Mouse (Mus musculus) retina, postnatal 7 days (tissue): ENCODE data around the gene Selenbp1.

Experiments used
- DNase-seq: peaks from one replicate; pipeline ENCODE4 v3.0.0-alpha.2; 2012; ENCODE audit warnings: low read depth, low spot score

The Selenbp1 gene

GRCm38 (mm10) chr3:94974528-94975422 lies 41.9 kb downstream of the Selenbp1 start, which contains the start of gene Pi4kb:
Gene Pi4kb, plus strand, starts transcription at chr3:94974731.
- DNase-seq: peak; percentile 92

DNA sequence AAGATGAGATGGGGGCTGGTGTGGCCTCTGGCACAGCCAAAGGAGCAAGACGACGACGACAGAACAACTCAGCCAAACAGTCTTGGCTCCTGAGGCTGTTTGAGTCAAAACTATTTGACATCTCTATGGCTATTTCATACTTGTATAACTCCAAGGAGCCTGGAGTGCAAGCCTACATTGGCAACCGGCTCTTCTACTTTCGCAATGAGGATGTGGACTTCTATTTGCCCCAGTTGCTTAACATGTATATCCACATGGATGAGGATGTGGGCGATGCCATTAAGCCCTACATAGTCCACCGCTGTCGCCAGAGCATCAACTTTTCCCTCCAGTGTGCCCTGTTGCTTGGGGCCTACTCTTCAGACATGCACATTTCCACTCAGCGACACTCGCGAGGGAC lies 51.5 kb downstream of the Selenbp1 start:
- no peak for DNase-seq

DNA sequence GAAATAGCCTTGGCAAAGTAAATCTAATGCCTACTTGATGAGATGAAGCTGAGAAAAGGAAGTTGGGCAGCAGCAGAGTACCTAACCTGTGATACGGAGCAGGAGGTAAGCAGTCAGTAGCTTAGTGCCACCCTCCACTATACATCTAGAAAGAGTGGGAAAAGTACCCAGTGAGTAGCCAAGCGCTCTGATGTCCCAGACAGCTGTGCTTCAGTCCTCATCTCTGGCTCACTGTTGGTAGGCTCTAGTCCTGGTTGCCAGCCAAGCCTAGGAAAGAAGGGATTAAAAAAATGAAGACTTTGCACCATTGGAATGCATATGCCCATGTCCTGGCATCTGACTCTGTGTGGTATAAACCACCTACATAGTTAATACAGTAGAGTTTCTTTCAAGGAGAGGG lies 52.7 kb downstream of the Selenbp1 start:
- DNase-seq: no peak

DNA sequence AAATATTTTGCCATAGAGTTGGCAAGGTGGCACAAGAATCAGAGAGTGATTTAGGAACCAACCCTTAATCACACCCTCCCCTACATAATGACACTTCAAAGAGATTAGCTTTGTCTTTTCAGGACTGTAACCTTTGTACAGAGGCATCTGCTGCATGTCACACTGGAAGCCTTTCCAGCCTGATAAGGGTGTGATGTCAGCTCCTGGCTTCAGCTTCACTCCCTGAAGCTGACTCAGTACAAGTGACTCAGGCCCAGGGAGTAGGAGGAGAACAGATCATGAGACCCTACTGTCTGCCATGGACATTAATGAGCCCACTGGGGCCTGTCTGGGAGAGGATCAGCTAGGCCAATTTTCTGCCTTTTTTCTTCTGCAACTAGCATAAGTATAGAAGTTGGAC lies 54.7 kb downstream of the Selenbp1 start:
- DNase-seq: no peak

- DNase-seq: no peak
Measured at GRCm38 (mm10) chr3:94989159-94989761, 56.4 kb downstream of the Selenbp1 start.
